Mouse (Mus musculus) stomach, embryonic 14.5 days (tissue): Measurements from ENCODE around the gene Gm11042. TPM values are rescaled to one million over a fixed set of nuclear protein-coding genes. Genes with fewer than 3 reads are reported as not detected.

ENCODE experiments used
- ATAC-seq: fragments of 200-750 bp; cut with Nextera tagmentation; 2 replicates; pipeline ENCODE4 v1.8.0; 2017; ENCODE audit warnings: low read depth, moderate TSS enrichment; ENCODE audit not compliant: insufficient number of reproducible peaks, insufficient read depth, low FRiP score
- H3K27ac ChIP-seq: fragments of 300-500 bp; sonication (generic); 2 replicates; pipeline ENCODE4 v1.5.1; 2014; ENCODE audit warnings: mild to moderate bottlenecking, low read length, moderate library complexity, mixed read lengths
- H3K27me3 ChIP-seq: fragments of 300-500 bp; sonication (generic); 2 replicates; pipeline ENCODE4 v1.6.1; 2014; ENCODE audit warnings: low read length, control low read depth, mixed read lengths; ENCODE audit not compliant: control insufficient read depth, insufficient read depth
- H3K36me3 ChIP-seq: fragments of 300-500 bp; sonication (generic); 2 replicates; pipeline ENCODE4 v1.6.1; 2014; ENCODE audit warnings: mild to moderate bottlenecking, control low read depth, low read length, moderate library complexity, mixed read lengths; ENCODE audit not compliant: control insufficient read depth, insufficient read depth
- H3K4me1 ChIP-seq: fragments of 300-500 bp; sonication (generic); 2 replicates; pipeline ENCODE4 v1.6.1; 2014; ENCODE audit warnings: low read length, control low read depth, mixed read lengths; ENCODE audit not compliant: control insufficient read depth, insufficient read depth
- H3K4me2 ChIP-seq: fragments of 300-500 bp; sonication (generic); replicated peaks from 2 replicates; pipeline ENCODE4 v1.6.1; 2014; ENCODE audit warnings: low read depth, low read length, control low read depth
- H3K4me3 ChIP-seq: fragments of 300-500 bp; sonication (generic); 2 replicates; pipeline ENCODE4 v1.5.1; 2014; ENCODE audit warnings: low read depth, low read length, control low read depth
- H3K9ac ChIP-seq: fragments of 300-500 bp; sonication (generic); replicated peaks from 2 replicates; pipeline ENCODE4 v1.6.1; 2014; ENCODE audit warnings: low read depth, mild to moderate bottlenecking, control low read depth, low read length, moderate library complexity, mixed read lengths
- H3K9me3 ChIP-seq: fragments of 300-500 bp; sonication (generic); 2 replicates; pipeline ENCODE4 v1.6.1; 2016; ENCODE audit warnings: low read depth, low read length, control low read depth; ENCODE audit not compliant: control insufficient read depth
- WGBS: fragments of 180-500 bp; shearing (Covaris S2); extraction: QIAGEN DNeasy Blood & Tissue Kit; methylation state at CpG from one replicate; pipeline ENCODE4 v1.1.7; 2014; 5-methylcytosine and 5-hydroxymethylcytosine counted together
- polyA plus RNA-seq: library from polyadenylated mRNA; unstranded; fragments of >200 nt; fragmentation: Nextera tagmentation; extraction: Ambion mirVana; gene quantifications from 2 replicates; pipeline ENCODE4 v1.2.1, GENCODE M21; 2014

Gm11042 gene
- polyA plus RNA-seq = not detected in 2 replicates

DNA sequence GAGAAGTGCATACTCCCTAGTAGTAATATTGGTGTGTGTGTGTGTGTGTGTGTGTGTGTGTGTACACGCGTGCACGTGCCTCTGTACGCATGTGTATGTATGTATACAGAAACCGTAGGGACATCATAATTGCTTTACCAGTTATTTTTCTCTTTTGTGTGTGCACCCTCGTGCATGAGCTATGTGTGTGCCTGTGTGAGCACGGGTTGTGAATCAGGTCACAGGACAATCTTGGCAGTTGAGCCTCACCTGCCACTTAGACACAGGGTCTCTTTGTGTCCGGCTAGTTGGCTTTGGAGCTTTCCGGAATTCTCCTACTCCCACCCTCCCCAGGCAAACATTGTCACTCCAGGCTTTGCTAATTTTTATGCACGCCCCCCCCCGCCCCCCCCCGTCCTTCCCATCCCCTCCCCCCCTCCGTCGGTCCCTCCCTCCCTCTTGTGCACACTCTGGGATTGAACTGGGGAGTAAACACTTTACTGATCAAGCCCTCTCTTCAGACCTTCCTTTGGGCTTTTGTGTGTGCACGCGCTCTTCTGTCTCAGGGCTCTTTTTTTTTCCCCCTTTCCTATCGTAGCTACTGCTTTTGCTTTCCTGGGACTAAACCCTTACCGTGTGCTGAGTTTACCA lies at the start of gene Gm11042:
Gm11042 (minus strand) TSS at position 51 of the 630 bp plus-strand sequence.
- H3K4me2 ChIP-seq = peak within 1 kb of the TSS; percentile 51
- no peaks in the 10 kb centered on the region for H3K4me1 ChIP-seq
- H3K9ac ChIP-seq = peak within 1 kb of the TSS; percentile 19; the same call in 1 of the 2 replicates
- H3K27me3 ChIP-seq = no peaks in the 10 kb centered on the region
- ATAC-seq = peak; percentile 48; the same call in 1 of the 2 replicates
- WGBS = 29% methylated on average over 17 of the region's 18 CpGs
- no peaks in the 10 kb centered on the region for H3K36me3 ChIP-seq
- no peak within 1 kb of the TSS; the same call in 1 of the 2 replicates for H3K27ac ChIP-seq
- peak within 1 kb of the TSS; percentile 42 for H3K4me3 ChIP-seq
- no peaks in the 10 kb centered on the region for H3K9me3 ChIP-seq

DNA sequence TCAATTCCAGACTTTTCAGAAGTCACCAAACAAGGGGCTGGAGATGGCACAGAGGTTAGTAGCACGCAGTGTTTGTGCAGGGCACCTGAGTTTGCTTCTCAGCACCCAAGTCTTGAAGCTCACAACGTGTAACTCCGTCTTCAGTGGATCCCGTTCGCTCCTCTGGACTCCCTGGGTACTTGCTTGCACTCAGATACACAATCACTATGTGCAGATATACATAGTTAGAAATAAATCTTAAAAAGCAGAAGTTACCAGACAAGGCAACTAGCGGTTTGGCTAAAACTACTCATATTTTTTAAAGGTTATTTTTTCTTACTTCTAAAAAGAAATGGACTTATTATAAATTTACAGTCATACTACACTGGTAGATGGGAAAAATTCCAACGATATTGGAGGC lies 48.3 kb upstream of the Gm11042 start:
- Histone ChIP-seq H3K9me3 (no peaks in the 10 kb centered on the region), H3K36me3 (no peaks in the 10 kb centered on the region), H3K27ac (no peak overlapping the region), H3K4me3 (no peak overlapping the region), H3K27me3 (no peaks in the 10 kb centered on the region), H3K4me2 (no peak overlapping the region), H3K4me1 (no peaks in the 10 kb centered on the region), H3K9ac (no peak overlapping the region)
- WGBS = 86% methylated on average over 7 of the region's 7 CpGs
- ATAC-seq = no peak

DNA sequence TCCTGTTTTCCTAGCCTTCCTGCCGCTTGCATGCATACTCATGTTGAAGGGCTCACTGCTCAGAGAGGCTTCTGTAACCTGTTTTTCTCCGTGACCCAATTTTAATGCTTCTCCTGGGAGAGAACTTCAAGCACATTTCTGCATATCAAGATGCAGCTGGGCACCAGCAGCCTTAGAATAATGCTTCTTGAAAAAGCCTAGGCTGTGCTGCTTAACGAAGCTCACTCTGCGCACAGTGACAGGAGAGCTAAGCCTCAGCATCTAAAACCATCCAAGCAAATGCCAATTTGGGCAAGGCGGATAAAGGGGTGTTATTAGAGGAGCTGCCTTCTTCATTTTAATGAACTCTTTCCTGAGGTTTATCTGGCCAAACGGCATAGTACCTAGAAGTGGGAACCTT lies 46.9 kb upstream of the Gm11042 start:
- no peak for ATAC-seq
- Histone ChIP-seq H3K4me2 (no peak overlapping the region), H3K36me3 (no peaks in the 10 kb centered on the region), H3K27me3 (no peaks in the 10 kb centered on the region), H3K4me3 (no peak overlapping the region), H3K4me1 (0 out of 2 replicates have a peak, but pooled peaks cover 3% of the 10 kb centered on the region), H3K27ac (no peak overlapping the region), H3K9me3 (no peaks in the 10 kb centered on the region), H3K9ac (no peak overlapping the region)
- 80% methylated on average over 6 of the region's 6 CpGs for WGBS

DNA sequence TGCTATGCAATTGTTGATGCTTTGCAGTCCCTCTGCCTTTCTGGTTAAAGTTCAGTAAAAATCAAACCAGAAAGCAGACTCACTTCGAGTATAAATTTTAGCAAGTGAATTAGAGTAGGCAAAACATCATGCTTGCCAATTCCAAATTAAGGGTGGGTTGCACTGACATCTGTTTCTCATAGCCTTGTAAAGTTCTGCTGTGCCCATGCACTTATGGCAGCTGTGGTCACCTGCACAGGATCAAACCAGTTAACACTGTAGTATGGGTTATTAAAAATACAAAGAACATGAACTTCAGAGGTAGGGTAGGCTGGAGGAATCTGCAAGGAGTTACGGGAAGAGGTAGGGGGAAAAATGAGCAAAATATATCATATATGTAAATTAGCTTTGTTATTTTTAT lies 46.3 kb upstream of the Gm11042 start:
- no peaks in the 10 kb centered on the region for H3K27me3 ChIP-seq
- H3K36me3 ChIP-seq = no peaks in the 10 kb centered on the region
- no peak overlapping the region for H3K27ac ChIP-seq
- WGBS = 62% methylated on average over 2 of the region's 2 CpGs
- H3K9me3 ChIP-seq = no peaks in the 10 kb centered on the region
- no peak for ATAC-seq
- no peak overlapping the region for H3K4me2 ChIP-seq
- H3K9ac ChIP-seq = no peak overlapping the region
- 0 out of 2 replicates have a peak, but pooled peaks cover 3% of the 10 kb centered on the region for H3K4me1 ChIP-seq
- no peak overlapping the region for H3K4me3 ChIP-seq

DNA sequence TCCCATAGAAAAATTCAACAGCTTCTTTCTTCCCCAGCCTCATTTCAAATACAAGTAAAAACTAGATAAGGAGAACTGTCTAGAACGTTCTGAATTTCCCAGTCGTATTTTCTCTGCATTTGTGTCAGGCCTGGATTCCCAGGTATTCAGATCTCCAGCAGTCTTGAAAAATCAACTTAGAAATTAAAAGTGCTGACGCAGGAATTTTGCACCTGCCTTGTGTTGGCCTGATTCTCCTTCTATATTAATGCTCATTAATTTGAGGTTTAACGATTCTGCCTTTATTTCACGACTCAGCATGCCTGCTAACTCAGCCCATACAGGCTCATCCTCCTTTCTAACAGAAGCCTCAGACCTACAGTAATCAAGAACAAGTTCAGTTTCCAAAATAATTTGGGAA lies 43.6 kb upstream of the Gm11042 start:
- Histone ChIP-seq H3K4me3 (no peak overlapping the region), H3K9me3 (no peaks in the 10 kb centered on the region), H3K27me3 (no peaks in the 10 kb centered on the region), H3K27ac (no peak overlapping the region), H3K4me2 (no peak overlapping the region), H3K9ac (no peak overlapping the region), H3K36me3 (no peaks in the 10 kb centered on the region), H3K4me1 (0 out of 2 replicates have a peak, but pooled peaks cover 3% of the 10 kb centered on the region)
- no peak for ATAC-seq
- WGBS = 79% methylated on average over 5 of the region's 5 CpGs

DNA sequence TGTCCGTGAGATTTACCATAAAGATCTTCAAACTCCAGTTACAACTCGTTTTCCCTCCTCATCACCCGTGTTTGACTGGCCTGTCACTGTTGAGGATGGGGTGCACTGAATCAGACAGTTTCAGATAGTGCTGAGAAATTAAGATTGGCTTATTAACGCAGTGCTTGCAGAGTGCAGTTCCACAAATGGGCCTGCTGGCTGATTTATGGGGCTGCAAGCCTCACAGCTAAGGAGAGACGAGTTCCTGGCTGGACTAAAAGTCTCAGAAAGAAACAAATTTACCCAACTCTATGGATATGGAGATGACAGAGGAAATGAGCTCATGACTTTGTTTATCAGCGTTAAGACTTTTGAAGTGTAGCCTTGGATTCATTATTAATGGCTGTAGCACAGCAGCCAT lies 41.6 kb upstream of the Gm11042 start:
- H3K9me3 ChIP-seq = no peaks in the 10 kb centered on the region
- H3K27ac ChIP-seq = peak overlapping the region; percentile 21; the same call in 1 of the 2 replicates
- no peaks in the 10 kb centered on the region for H3K36me3 ChIP-seq
- no peaks in the 10 kb centered on the region for H3K27me3 ChIP-seq
- ATAC-seq = peak; percentile 65; the same call in 1 of the 2 replicates
- H3K4me3 ChIP-seq = no peak overlapping the region
- no peak overlapping the region for H3K9ac ChIP-seq
- WGBS = 24% methylated on average over 6 of the region's 6 CpGs
- H3K4me2 ChIP-seq = no peak overlapping the region
- 0 out of 2 replicates have a peak, but pooled peaks cover 3% of the 10 kb centered on the region for H3K4me1 ChIP-seq

DNA sequence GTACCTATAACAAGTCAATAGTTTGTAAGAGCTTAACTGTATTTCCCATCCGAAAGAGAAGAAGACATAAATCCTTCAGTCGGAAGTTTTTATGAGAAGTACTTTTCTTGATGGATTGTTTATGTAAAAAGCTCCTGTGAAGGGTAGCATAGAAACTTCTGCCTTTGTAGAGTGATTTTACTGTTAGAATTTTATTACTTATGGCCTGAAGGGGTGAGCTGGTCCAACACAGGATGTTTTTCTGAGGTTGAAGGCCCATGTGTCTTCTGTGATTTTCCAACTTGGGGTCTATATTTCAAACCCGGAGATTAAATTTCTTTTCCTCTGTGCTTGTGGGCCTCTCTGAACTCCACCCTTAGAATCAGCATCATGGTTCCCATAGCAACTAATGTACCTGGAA lies 26.5 kb upstream of the Gm11042 start:
- Histone ChIP-seq H3K4me1 (no peaks in the 10 kb centered on the region), H3K27me3 (no peaks in the 10 kb centered on the region), H3K27ac (no peak overlapping the region), H3K36me3 (no peaks in the 10 kb centered on the region), H3K4me2 (no peak overlapping the region), H3K9ac (no peak overlapping the region), H3K4me3 (no peak overlapping the region), H3K9me3 (no peaks in the 10 kb centered on the region)
- 43% methylated on average over 3 of the region's 3 CpGs for WGBS
- ATAC-seq = no peak

DNA sequence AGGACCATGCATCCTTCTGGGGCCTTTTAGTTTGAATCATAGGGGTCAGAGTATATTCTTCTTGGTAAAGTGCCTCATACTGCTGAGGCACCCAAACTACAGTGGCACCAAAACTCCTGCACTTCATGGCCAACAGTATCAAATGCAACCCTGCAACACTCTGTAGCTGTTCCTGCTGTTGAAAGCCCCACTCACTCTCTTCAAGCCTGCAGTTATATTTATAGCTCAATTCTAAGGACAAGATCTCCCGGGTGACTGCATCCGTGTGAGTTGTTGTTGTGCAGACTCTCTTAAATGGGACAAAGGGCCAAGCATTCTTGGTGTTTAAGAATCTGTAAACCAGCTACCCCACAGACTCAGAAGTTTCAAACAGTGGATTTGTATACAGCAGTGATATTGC lies 23.9 kb upstream of the Gm11042 start:
- H3K9ac ChIP-seq = no peak overlapping the region
- no peak overlapping the region for H3K4me3 ChIP-seq
- WGBS = 79% methylated on average over 2 of the region's 2 CpGs
- no peaks in the 10 kb centered on the region for H3K27me3 ChIP-seq
- H3K36me3 ChIP-seq = no peaks in the 10 kb centered on the region
- no peak for ATAC-seq
- no peak overlapping the region for H3K4me2 ChIP-seq
- H3K9me3 ChIP-seq = no peaks in the 10 kb centered on the region
- H3K4me1 ChIP-seq = no peaks in the 10 kb centered on the region
- no peak overlapping the region for H3K27ac ChIP-seq

DNA sequence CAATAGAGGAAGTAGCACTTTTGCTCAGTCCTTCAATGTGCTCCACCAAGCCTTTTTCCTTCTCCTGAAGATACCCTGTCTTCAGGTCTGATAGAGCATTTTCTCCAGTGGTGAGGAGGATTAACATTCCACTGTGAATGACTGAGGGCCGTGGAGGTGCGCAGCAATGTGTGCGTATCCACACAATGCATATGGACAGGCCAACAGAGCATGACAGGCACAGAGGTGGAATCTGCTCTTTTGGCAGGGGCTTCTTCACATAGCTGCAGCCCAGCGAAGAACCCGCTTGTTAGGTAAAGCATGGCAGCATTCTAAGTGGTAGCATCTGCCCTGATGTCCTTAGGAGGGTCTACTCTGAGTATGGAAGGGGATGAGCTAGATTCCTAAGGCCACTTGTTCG lies 17.5 kb upstream of the Gm11042 start:
- 91% methylated on average over 6 of the region's 6 CpGs for WGBS
- Histone ChIP-seq H3K4me3 (no peak overlapping the region), H3K9me3 (no peaks in the 10 kb centered on the region), H3K27me3 (no peaks in the 10 kb centered on the region), H3K4me2 (no peak overlapping the region), H3K4me1 (no peaks in the 10 kb centered on the region), H3K36me3 (no peaks in the 10 kb centered on the region), H3K27ac (no peak overlapping the region), H3K9ac (no peak overlapping the region)
- no peak for ATAC-seq
